Mouse (Mus musculus) kidney, postnatal 14 days (tissue): ENCODE data around the gene Adsl.

Experiments used
- DNase-seq: peaks from one replicate; pipeline ENCODE4 v3.0.0; 2022; ENCODE audit warnings: mixed read lengths

The Adsl gene

DNA sequence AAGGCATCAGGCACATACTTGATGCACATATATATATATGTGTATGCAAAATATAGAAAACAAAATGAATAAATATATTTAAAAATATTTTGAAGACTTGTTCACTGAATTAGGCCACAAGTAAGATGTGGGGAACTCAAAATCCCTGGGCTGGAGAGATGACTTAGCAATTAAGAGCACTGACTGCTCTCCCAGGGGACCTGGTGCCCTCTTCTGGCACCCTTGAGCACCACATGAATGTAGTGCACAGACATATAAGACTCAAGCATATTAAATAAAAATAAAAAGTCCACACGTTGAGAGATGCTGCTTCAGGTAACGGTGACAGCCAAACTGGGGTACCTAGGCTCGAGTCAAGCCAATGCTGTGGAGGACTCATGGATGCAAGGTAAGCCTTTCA lies 2.4 kb upstream of the Adsl start:
- DNase-seq: peak; percentile 42

DNA sequence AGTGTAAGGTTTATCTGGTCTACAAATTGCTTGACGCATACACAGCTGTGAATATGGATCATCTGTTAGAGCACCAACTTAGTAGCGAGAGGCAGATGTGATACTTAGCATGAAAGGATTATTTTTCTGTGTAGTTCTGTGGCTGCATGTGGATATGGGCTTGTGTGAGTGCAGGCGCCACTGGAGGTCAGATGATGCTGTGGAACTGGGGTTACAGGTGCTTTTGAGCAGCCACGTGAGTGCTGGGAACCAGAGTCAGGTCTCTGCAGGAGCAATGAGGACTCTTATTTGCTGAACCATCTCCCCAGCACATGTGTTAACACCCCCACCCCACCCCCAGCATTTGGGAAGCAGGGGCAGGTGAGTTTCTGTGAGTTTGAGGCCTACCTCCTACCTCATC lies 1.1 kb downstream of the Adsl start:
- DNase-seq: no peak

DNA sequence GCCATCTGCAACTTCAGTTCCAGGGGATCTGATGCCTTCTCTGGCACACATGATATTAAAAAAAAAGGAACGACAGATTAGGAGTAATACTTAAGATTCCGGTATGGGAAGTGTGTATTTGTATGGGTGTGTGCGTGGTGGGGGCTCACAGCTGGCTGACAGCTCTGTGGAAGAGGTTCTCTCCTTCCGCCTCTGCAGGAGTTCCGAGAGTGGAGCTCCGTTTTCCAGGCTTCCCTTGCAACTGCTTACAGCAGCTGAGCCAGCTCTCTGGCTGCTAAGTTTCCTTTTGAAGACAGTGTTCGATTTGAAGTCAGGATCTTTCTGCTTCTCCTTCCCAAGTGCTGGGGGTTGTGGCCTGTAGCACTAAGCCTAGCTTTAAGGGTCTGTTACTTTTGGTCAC lies 1.8 kb downstream of the Adsl start:
- no peak for DNase-seq

DNA sequence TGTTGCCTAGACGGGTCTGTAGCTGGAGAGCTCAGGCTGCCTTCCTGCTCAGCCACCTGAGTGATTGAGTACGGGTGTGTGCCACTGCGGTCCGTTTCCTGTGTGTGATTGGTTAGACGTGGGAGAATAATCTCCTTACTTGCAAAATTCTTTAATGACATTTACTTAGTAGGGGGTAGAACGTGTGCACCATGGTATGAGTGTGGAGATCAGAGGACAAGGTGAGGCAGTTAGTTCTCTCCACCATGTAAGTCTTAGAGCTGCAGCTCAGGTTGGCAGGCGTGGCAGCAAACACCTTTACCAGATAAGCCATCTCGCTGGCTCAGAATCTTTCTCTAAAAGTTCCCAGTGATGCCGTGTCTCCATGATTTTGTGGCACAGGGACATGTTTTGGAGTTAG lies 5.7 kb downstream of the Adsl start:
- no peak for DNase-seq

DNA sequence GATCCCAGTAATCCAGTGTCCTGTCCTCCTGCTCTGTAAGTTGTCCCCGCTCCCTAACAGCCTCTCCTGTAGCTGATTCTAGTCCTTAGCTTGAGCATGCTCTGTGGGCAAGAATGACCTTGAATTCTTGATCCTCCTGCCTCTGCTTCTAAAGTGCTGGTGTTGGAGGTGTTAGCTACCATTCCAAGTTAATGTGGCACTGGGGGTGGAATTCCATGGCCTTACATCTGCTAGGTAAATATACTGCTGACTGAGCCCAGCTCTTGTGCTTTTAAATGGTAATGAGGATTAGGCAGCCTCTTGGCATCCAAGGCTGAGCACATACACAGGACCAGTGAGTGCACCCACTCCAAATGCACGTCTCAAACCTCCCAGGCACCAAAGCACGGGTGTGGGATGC lies 6.6 kb downstream of the Adsl start:
- no peak for DNase-seq

DNA sequence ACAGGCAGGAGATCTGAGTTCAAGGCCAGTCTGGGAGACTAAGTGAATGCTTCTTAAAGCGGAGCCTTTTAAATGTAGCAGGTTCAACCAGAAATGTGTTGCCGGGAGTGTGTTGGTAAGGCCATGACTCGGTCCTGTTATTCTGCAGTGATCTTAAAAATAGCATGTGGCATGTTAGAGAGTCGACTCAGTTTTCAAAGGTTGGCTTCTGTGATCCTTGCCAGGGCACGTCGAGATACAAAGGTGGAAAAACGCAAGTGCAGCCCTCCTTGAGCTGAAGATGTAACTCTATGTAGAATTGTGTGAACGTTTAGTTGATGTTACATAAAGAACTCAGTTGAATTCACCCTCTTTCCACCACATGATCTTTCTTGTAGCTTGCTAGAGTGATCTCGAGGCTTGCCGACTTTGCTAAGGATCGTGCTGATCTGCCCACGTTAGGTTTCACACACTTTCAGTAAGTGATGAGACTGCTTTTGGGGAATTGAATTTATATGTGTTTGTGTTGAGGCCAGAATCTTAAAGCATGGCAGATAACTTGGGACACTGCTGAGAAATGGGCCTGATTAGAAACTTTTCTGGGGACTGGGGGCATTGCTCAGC lies 7.6 kb downstream of the Adsl start:
- no peak for DNase-seq

DNA sequence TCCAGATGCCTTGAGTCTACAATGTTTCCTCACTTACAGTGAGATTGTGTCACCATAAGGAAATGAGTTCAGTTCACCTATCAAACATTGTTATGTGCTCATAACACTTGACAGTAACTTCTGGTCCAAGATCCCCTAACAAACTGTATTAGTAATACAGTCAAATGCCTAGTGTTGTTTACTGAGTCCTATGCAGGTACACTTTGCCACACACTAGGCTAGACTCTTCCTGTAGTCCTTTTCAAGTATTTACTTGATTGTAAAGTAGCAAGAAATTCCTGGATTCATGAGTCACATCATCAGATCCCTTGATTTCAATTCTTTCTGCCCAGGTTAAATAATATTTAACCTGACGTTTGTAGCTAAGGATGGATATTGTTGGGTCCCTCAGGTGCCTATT lies 21.1 kb downstream of the Adsl start:
- no peak for DNase-seq

DNA sequence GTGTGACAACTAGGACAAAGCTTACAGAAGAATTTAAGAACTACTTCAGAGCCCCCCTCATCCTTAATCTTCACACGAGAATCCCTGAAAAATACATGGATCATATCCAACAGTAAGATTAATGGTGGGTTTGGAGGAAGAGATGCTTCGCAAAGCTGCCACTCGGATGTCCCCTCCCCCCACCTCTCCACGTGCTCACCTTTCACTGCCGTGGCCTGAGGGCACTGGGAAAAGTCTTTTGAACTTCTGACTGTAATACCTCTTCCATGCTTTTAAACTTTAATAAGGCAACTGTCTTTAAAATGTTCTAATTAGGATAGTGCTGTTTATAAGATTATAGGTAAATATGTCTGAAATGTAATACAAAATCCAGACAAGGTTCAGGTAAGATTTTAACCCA lies 26.0 kb downstream of the Adsl start:
- no peak for DNase-seq

DNA sequence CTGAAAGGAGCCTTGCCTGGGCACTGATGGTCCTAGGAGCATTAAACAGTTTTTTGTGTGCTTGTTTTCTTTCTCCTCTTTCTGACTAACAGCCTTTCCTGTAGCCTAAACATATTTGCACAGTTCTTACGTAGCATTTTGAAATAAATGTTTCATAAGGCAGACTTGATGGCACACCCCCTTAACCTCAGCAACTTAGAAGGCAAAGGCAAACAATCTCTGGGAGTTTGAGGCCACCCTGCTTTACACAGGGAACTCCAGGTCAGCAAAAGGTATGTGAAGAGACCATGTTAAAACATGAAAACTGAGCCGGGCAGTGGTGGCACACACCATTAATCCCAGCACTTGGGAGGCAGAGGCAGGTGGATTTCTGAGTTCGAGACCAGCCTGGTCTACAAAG lies 27.4 kb downstream of the Adsl start:
- no peak for DNase-seq

DNA sequence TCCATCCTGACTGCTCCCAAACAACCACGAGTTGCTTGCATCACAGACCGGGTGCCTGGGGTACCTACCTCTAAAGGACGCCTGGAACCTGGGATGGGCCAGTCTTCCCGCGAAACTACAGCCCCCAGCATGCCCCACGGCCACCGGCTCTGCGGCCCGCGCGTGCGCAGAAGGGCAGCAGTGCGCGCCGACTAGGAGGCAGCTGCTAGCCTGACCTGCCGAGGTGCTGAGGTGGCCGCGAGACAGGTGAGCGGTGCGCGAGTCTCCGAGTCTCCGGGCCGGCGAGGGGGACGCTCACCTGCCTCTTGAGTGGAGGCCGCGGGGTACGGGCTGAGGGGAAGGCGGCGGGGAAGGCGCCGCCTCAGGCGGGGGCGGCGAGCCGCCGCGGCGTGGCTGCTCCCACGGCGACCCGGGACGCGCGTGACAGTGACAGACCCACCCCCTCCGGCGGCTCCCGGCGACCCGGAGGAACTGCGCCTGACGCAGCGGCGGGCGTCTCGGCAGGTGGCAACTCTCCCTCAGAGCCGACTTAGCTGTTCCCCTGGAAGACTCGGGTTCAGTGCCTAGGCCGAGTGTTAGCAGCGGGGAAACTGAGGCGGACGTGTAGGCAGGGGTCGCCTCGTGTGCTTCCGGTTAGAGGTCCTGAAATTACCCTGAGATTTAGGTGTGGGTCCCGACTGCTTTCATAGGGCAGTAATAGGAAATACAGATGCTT lies 29.5 kb downstream of the Adsl start, which contains the start of gene Sgsm3:
Gene Sgsm3 (plus strand): TSS at position 146 of the 715 bp plus-strand sequence.
- peak; percentile 91 for DNase-seq

DNA sequence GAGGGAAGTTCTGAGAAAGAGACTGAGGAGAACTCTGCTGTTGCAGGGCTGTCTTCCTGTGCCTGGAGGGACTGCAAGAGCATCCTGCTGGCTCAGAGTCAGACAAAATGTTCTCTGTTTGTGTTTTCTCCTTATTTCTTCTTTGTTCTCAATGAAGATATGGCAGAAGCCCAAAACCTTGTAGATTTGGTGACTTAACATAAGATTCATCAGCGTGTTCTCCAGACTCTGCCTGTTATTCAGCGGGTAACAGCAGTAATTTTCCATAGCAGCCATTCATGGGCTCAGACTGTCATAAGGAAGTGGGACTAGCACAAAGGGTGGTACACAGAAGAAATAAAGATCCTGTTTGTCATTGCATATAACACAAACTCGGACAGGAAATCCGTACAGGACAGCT lies 31.3 kb downstream of the Adsl start:
- no peak for DNase-seq

DNA sequence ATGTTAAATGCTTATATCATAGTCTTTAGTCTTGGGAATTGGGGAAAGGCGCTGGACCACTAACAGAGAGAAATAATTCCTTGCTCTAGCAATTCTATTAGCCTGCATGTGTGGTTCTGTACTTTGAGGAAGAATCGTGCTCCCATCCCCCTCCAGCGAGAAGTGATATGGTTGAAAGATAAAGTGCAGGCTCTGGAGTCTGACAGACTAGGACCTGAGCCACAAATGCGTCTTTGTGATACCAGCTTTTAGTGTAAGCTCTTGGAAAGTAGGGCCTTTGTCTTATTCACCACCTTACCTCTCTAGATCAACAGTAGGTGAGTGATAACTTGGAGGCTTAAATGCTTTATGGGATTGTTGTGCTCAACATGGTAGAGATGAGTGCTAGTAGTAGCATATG lies 32.9 kb downstream of the Adsl start:
- DNase-seq: no peak

DNA sequence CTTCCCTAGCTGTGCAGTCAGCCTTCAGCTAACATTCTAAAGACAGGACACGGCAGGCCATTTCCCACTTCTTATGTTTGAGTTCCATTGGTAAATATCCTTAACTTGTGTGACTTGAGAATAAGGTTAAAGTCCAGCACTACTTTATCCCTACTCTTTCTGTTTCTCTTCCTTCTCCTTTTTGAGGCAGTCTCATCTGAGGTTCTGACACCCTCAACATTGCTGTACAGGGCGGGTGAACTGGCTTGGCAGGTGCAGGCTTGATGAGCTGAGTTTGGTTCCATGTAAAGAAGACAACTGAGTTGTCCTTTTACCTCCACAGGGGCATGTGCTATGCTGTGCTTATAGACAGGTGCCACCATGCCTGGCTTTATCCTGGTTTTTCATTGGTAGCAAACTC lies 35.0 kb downstream of the Adsl start:
- no peak for DNase-seq

DNA sequence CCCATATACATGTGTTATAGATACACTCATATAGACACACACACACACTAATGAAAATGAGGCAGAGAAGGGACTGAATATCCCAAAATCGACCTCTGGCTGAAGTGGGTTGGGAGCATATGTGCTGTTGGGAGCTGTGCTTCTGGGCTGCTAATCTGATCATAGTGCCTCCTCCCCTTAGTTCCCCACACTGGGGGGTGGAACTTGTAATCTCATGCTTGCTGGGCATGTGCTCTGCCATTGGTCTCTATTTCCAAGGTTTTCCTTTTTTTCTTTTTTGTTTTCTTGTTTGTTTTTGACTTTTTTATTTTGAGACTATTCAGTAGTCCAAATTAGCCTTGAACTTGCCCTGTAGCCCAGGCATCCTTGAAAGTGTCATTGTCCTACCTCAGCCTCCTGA lies 40.0 kb downstream of the Adsl start:
- DNase-seq: no peak

DNA sequence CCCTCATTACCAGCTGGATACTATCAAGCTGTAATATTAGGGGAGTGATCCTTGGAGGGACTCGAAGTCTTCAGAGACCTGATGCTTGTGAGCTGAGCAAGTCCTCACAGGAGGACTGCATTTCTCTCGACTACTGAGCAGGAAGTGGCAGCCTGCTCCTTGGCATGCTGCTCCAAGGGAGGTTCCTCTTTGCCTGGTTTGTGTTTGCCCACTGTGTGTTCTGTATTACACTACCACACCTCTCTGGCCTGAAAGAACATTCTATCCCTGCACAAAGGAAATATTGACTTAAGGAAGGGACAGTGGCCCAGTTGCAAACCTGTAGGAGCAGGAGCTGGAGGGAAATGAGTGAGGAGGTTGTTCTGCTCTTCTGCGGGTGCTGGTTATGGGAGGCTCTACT lies 41.4 kb downstream of the Adsl start:
- DNase-seq: no peak

DNA sequence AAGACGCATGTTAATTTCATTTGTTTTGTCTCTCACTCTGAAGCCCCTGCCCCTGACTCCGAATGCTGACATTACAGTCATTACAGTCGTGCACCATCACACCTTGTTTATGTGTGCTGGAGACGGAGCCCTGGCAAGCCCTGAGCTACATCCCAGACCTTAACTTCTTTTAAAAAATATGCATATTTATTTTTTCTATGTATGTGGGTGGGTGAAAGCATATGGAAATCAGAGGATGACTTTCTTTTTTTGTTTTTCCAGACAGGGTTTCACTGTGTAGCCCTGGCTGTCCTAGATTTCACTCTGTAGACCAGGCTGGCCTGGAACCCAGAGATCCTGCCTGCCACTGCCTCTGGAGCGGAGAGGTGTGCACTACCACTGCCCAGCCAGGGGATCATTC lies 46.7 kb downstream of the Adsl start:
- no peak for DNase-seq

DNA sequence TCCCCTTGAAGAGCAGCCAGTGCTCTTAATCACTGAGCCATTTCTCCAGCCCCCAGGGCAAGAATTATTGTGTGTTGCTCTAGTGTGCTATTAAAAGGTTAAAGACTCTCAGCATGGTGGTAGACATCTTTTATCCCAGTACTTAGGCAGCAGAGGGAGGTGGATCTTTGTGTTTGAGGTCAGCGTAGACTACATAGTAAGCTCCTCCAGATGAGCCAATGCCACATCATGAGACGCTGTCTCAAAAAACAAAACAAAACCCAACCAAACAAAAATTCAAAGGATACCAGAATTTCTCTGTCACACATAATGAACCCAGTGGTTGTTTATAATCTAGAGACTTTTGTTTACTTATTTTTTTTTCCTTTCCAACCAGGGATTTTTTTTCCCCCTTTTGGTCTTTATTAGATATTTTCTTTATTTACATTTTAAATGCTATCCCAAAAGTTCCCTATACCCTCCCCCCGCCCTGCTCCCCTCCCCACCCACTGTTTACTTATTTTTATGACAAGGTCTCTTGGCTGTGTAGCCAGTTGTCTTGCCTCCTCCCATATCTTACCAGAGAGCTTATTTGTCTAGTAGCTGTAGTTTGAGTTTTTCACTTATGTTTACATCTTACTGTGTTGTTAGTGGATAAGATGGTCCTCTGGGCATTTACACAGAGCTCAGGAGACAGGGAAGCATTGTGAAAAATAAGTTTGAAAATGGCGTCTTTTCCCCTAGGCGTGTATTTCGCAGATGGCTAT lies 48.0 kb downstream of the Adsl start:
- DNase-seq: no peak

DNA sequence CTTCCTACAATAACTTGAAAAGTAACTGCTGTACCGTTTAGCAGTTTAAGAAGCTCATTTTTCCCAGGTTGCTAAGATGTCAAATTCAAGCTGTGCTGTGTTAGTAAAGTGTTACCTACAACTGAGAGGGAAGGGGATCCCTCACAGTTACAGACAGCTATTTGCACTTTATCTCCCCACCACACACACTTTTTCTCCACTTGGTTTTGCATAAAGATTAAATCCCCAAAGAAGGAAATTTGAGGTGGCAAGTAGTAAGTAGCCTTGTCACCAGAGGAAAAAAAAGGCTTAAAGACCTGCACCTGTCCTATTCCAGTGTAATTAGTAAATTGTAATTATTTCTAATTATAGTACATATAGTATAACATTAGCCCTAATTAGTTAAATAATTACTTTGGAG lies 48.8 kb downstream of the Adsl start:
- no peak for DNase-seq

DNA sequence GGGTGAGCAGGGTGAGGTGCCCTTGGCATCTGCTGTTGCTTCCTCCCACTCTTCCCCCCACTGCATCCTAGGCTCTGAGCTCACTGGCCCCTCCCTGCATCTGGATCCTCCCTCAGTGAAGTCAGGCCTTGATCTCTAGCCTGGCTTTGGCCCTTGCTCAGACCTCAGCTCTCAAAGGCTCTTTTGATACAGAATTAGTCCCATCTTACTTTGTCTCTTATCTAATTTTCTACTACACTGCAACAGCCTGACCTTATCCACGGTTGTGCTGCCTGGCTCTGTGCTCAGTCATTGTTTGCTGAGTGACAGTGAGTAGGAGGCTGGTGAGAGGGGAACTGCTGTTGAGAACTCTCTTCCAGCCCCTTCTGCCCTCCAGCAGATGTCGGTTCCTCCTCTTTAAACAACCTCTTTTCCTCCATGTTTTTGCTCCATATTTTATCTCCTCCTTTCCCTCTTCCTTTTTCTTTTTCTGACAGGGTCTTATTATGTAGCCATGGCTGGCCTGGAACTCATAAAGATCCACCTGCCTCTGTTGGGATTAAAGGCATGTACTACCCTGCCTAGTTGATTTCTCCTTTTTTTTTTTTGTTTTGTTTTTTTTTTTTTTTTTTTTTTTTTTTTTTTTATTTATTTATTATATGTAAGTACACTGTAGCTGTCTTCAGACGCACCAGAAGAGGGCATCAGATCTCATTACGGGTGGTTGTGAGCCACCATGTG lies 52.3 kb downstream of the Adsl start:
- DNase-seq: no peak

DNA sequence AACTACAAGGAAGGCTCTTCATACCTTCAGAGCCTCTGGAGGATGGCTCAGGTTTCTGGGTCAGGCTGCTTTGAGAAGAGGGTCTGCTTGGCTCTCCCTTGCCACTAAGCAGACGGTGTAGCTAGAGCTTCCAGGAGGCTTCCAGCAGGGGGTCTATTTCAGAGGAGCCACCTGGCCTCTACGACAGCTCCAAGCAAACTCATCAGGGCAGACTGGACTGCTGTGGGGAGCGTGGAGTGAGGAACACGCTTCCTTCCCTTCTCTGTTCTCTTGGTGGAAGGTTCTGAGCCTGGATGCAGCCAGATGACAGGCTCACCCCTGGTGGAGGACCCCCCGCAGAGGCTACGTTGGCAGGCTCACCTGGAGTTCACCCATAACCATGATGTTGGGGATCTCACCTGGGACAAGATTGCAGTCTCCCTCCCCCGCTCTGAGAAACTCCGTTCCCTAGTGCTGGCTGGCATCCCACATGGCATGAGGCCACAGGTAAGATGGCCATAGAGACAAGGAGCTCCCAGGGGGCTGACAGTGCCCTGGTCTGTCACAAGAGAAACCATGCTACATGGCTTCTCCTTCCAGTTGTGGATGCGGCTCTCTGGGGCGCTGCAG lies 57.9 kb downstream of the Adsl start:
- DNase-seq: no peak

DNA sequence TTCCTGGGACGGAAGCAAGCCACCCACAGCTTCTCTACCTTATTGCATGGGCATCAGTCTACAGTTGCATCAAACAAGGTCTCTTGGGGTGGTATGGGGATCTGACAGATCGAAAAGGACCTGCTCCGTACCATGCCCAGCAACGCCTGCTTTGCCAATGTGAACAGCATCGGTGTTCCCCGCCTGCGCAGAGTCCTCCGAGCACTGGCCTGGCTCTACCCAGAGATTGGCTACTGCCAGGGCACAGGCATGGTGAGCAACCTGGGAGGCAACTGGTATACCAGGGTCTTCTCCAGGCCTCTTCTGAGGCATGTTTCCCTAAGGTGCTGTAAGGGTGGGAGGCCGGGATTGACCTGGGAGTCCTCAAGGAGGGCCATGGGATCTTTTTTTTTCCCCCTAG lies 59.0 kb downstream of the Adsl start:
- no peak for DNase-seq

DNA sequence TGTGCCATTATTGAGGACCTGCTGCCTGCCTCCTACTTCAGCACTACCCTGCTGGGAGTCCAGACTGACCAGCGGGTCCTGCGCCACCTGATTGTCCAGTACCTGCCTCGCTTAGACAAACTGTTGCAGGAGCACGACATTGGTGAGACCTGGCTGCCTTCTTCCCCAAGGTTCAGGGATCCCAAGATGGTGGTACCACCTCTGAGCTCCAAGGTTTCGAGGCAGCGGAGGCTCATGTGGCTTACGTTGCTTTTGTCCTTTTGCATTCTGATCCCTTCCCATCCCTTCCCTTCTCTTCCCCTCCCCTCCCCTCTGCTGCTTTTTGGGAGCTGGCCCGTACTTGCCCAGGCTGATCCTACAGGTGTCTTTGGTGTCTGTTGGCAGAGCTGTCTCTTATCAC lies 59.6 kb downstream of the Adsl start:
- no peak for DNase-seq

DNA sequence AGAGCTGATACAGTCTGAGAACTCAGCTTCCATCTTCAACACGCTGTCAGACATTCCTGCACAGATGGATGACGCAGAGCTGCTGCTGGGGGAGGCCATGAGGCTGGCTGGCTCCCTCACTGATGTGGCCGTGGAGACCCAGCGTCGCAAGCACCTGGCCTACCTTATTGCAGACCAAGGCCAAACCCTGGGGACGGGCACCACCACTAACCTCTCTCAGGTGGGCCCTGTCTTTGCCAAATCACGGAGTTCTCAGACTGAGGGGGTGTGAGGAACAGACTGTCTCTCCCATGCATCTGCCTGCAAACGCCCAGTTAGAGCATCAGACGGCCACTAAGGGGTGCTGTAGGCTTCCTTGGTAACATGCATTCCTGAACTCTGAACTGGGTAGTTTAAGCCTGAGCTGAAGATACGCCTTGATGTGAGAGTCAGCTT lies 60.4 kb downstream of the Adsl start:
- DNase-seq: peak; percentile 49
